Mouse (Mus musculus) left cerebral cortex, adult 18-20 months (tissue): ENCODE results near the gene Ccdc153. TPM values are rescaled to one million over a fixed set of nuclear protein-coding genes. Genes with fewer than 3 reads are reported as not detected.

ENCODE experiments used
- DNase-seq, 2 experiments: peaks; one replicate each; pipeline ENCODE4 v3.0.0; 2021 to 2022; ENCODE audit warnings: low spot score in 2 of 2, mixed read lengths in 1 of 2
- long read RNA-seq, 2 experiments: library from polyadenylated mRNA; stranded (forward); transcript quantifications; one replicate each; pipeline ENCODE4 v2.0.0; 2021
- total RNA-seq, 2 experiments: library from RNA; stranded (reverse); gene quantifications; 2 replicates each; pipeline ENCODE4 v1.2.3; 2021

Ccdc153 gene
- total RNA-seq = 1 to 10 TPM in 1 of 2 experiments, not detected in 1; 1.8 TPM
- long read RNA-seq, experiment 1, partial matches to known transcripts = 1 of 2 reads
- long read RNA-seq, experiment 1, other reads (novel, unspliced or antisense) = 1 of 2 reads
- long read RNA-seq, experiment 2 = 0 reads

- DNase-seq = no peak
Observed at GRCm38 (mm10) chr9:44240399-44240798, at the start of gene Ccdc153. Gene Ccdc153 (plus strand): TSS chr9:44240676.

- no peak for DNase-seq
Observed at GRCm38 (mm10) chr9:44191166-44191565, 49.3 kb upstream of the Ccdc153 start.

- no peak for DNase-seq
Observed at GRCm38 (mm10) chr9:44192312-44192711, 48.2 kb upstream of the Ccdc153 start.

- no peak for DNase-seq
Observed at GRCm38 (mm10) chr9:44192794-44193193, 47.7 kb upstream of the Ccdc153 start.

GRCm38 (mm10) chr9:44194000-44194399 is 46.5 kb upstream of the Ccdc153 start:
- no peak for DNase-seq

- no peak for DNase-seq
Observed at GRCm38 (mm10) chr9:44196354-44196753, 44.1 kb upstream of the Ccdc153 start.

- no peak for DNase-seq
Observed at GRCm38 (mm10) chr9:44199166-44199565, 41.3 kb upstream of the Ccdc153 start.

- DNase-seq = no peak
Observed at GRCm38 (mm10) chr9:44199580-44199979, 40.9 kb upstream of the Ccdc153 start.

GRCm38 (mm10) chr9:44200458-44200857 is 40.0 kb upstream of the Ccdc153 start:
- no peak for DNase-seq

- DNase-seq = no peak
Observed at GRCm38 (mm10) chr9:44207840-44208239, 32.6 kb upstream of the Ccdc153 start.

- DNase-seq = no peak
Observed at GRCm38 (mm10) chr9:44209416-44209815, 31.1 kb upstream of the Ccdc153 start.

- DNase-seq = no peak
Observed at GRCm38 (mm10) chr9:44212406-44212805, 28.1 kb upstream of the Ccdc153 start.

GRCm38 (mm10) chr9:44213538-44213937 is 26.9 kb upstream of the Ccdc153 start:
- DNase-seq = no peak

- no peak for DNase-seq
Observed at GRCm38 (mm10) chr9:44225993-44226392, 14.5 kb upstream of the Ccdc153 start.

- no peak for DNase-seq
Observed at GRCm38 (mm10) chr9:44231609-44232008, 8.9 kb upstream of the Ccdc153 start.

- DNase-seq = peak in 1 of 2 experiments; percentile 17
Observed at GRCm38 (mm10) chr9:44233021-44233801, 7.3 kb upstream of the Ccdc153 start.

- peak; percentile 99 to 100 for DNase-seq
Observed at GRCm38 (mm10) chr9:44233802-44234478, 6.5 kb upstream of the Ccdc153 start, which contains the start of gene Cbl. Gene Cbl (minus strand): TSS chr9:44234049.

- peak; percentile 45 to 57 for DNase-seq
Observed at GRCm38 (mm10) chr9:44234479-44235427, 5.7 kb upstream of the Ccdc153 start.

GRCm38 (mm10) chr9:44236601-44237000 is 3.9 kb upstream of the Ccdc153 start:
- DNase-seq = no peak

- no peak for DNase-seq
Observed at GRCm38 (mm10) chr9:44237128-44237527, 3.3 kb upstream of the Ccdc153 start.
